Mouse (Mus musculus): ENCODE results near the gene Tent5a. TPM values are rescaled to one million over a fixed set of nuclear protein-coding genes. Genes with fewer than 3 reads are reported as not detected.

Tent5a gene
- polyA plus RNA-seq, 1 experiment from 2014 or later, result 9.9 TPM

Other genes with a start within 250 kb of the Tent5a start
- gene Gm11114, start 14.6 kb downstream of the Tent5a start, polyA plus RNA-seq (2016; fragmentation: Nextera tagmentation; extraction: Ambion mirVana), result not detected in 2 replicates

All from hindbrain, embryonic 12.5 days (tissue).